Mouse (Mus musculus) limb, embryonic 15.5 days (tissue): Measurements from ENCODE around the gene Mt4. TPM values are rescaled to one million over a fixed set of nuclear protein-coding genes. Genes with fewer than 3 reads are reported as not detected.
"Not testable (repeated sequence)": the region's sequence is repeated elsewhere in the genome, so short reads cannot be mapped to it uniquely, and the experiment has no call there.

Source experiments
- ATAC-seq: fragments of 200-750 bp; cut with Nextera tagmentation; 2 replicates; pipeline ENCODE4 v1.8.0; 2017; ENCODE audit warnings: low read depth, moderate TSS enrichment; ENCODE audit not compliant: insufficient number of reproducible peaks, low FRiP score, low TSS enrichment
- H3K27ac ChIP-seq: fragments of 300-500 bp; sonication (generic); 2 replicates; pipeline ENCODE4 v1.5.1; 2015; ENCODE audit warnings: moderate library complexity, mild to moderate bottlenecking, inconsistent platforms
- H3K27me3 ChIP-seq: fragments of 300-500 bp; sonication (generic); 2 replicates; pipeline ENCODE4 v1.6.1; 2015; ENCODE audit warnings: inconsistent platforms
- H3K36me3 ChIP-seq: fragments of 300-500 bp; sonication (generic); 2 replicates; pipeline ENCODE4 v1.6.1; 2015; ENCODE audit warnings: inconsistent platforms
- H3K4me1 ChIP-seq: fragments of 300-500 bp; sonication (generic); 2 replicates; pipeline ENCODE4 v1.6.1; 2015; ENCODE audit warnings: inconsistent platforms
- H3K4me2 ChIP-seq: fragments of 300-500 bp; sonication (generic); 2 replicates; pipeline ENCODE4 v1.6.1; 2015; ENCODE audit warnings: mild to moderate bottlenecking, inconsistent platforms
- H3K4me3 ChIP-seq: fragments of 300-500 bp; sonication (generic); 2 replicates; pipeline ENCODE4 v1.5.1; 2015; ENCODE audit warnings: mild to moderate bottlenecking, inconsistent platforms
- H3K9ac ChIP-seq: fragments of 300-500 bp; sonication (generic); 2 replicates; pipeline ENCODE4 v1.6.1; 2015; ENCODE audit warnings: inconsistent platforms
- H3K9me3 ChIP-seq: fragments of 300-500 bp; sonication (generic); 2 replicates; pipeline ENCODE4 v1.6.1; 2016; ENCODE audit warnings: inconsistent platforms
- WGBS: fragments of 180-500 bp; shearing (Covaris S2); methylation state at CpG from one replicate; pipeline ENCODE4 v1.1.7; 2015; 5-methylcytosine and 5-hydroxymethylcytosine counted together
- polyA plus RNA-seq: library from polyadenylated mRNA; unstranded; fragments of >200 nt; fragmentation: Nextera tagmentation; extraction: Ambion mirVana; gene quantifications from 2 replicates; pipeline ENCODE4 v1.2.1, GENCODE M21; 2015

The Mt4 gene
- polyA plus RNA-seq, 1 experiment from 2014 or later = 0.60 TPM

- H3K27me3 ChIP-seq = no peaks in the 10 kb centered on the region; the same call in 1 of the 2 replicates
- WGBS = 83% methylated on average over 4 of the region's 4 CpGs
Measured at GRCm38 (mm10) chr8:94140266-94140795, 3.3 kb downstream of the Mt4 start.

GRCm38 (mm10) chr8:94148236-94148635 lies 11.2 kb downstream of the Mt4 start:
- Histone ChIP-seq H3K27ac (no peak overlapping the region), H3K9me3 (no peaks in the 10 kb centered on the region), H3K9ac (no peak overlapping the region), H3K4me1 (peaks cover 11% of the 10 kb centered on the region), H3K4me3 (no peak overlapping the region), H3K36me3 (no peaks in the 10 kb centered on the region), H3K27me3 (peaks cover 17% of the 10 kb centered on the region), H3K4me2 (no peak overlapping the region)
- 40% methylated on average over 5 of the region's 5 CpGs for WGBS
- no peak for ATAC-seq

More at GRCm38 (mm10) chr8:94140266-94140795, 3.3 kb downstream of the Mt4 start:
- ATAC-seq = no peak
- no peaks in the 10 kb centered on the region for H3K36me3 ChIP-seq
- H3K9me3 ChIP-seq = 0 out of 2 replicates have a peak, but pooled peaks cover 5% of the 10 kb centered on the region
- no peak overlapping the region for H3K9ac ChIP-seq
- no peaks in the 10 kb centered on the region for H3K4me1 ChIP-seq
- no peak overlapping the region for H3K27ac ChIP-seq
- H3K4me2 ChIP-seq = no peak overlapping the region
- no peak overlapping the region for H3K4me3 ChIP-seq

- Histone ChIP-seq H3K27me3 (peaks cover 26% of the 10 kb centered on the region), H3K9ac (no peak overlapping the region), H3K36me3 (no peaks in the 10 kb centered on the region), H3K4me1 (peaks cover 23% of the 10 kb centered on the region), H3K4me3 (no peak overlapping the region), H3K4me2 (no peak overlapping the region), H3K27ac (no peak overlapping the region), H3K9me3 (no peaks in the 10 kb centered on the region)
- ATAC-seq = no peak
- 71% methylated on average over 5 of the region's 5 CpGs for WGBS
Measured at GRCm38 (mm10) chr8:94150925-94151324, 13.9 kb downstream of the Mt4 start.

GRCm38 (mm10) chr8:94152513-94153300 lies 15.7 kb downstream of the Mt4 start, which contains the start of gene Mt3:
Gene Mt3, plus strand, starts transcription at chr8:94152607.
- Histone ChIP-seq H3K27ac (no peak within 1 kb of the TSS), H3K9me3 (no peaks in the 10 kb centered on the region), H3K9ac (no peak within 1 kb of the TSS), H3K36me3 (no peaks in the 10 kb centered on the region), H3K4me3 (peak within 1 kb of the TSS; percentile 29), H3K4me1 (peaks cover 23% of the 10 kb centered on the region), H3K4me2 (peak within 1 kb of the TSS; percentile 49), H3K27me3 (peaks cover 26% of the 10 kb centered on the region)
- ATAC-seq = no peak
- WGBS = 2% methylated on average over 29 of the region's 29 CpGs

GRCm38 (mm10) chr8:94153451-94153850 lies 16.5 kb downstream of the Mt4 start:
- no peak for ATAC-seq
- H3K36me3 ChIP-seq = no peaks in the 10 kb centered on the region
- H3K4me3 ChIP-seq = no peak overlapping the region
- no peaks in the 10 kb centered on the region for H3K9me3 ChIP-seq
- 30% methylated on average over 7 of the region's 7 CpGs for WGBS
- peaks cover 26% of the 10 kb centered on the region for H3K27me3 ChIP-seq
- no peak overlapping the region for H3K4me2 ChIP-seq
- no peak overlapping the region for H3K9ac ChIP-seq
- no peak overlapping the region for H3K27ac ChIP-seq
- peaks cover 23% of the 10 kb centered on the region for H3K4me1 ChIP-seq

- Histone ChIP-seq H3K9ac (no peak overlapping the region), H3K9me3 (no peaks in the 10 kb centered on the region), H3K4me3 (no peak overlapping the region), H3K4me1 (peaks cover 23% of the 10 kb centered on the region), H3K27ac (no peak overlapping the region), H3K27me3 (peaks cover 26% of the 10 kb centered on the region), H3K4me2 (no peak overlapping the region), H3K36me3 (no peaks in the 10 kb centered on the region)
- 34% methylated on average over 6 of the region's 6 CpGs for WGBS
- no peak for ATAC-seq
Measured at GRCm38 (mm10) chr8:94154537-94154936, 17.5 kb downstream of the Mt4 start.

- peaks cover 26% of the 10 kb centered on the region for H3K27me3 ChIP-seq
- H3K9ac ChIP-seq = no peak overlapping the region
Measured at GRCm38 (mm10) chr8:94156092-94156491, 19.1 kb downstream of the Mt4 start.

GRCm38 (mm10) chr8:94165772-94166171 lies 28.8 kb downstream of the Mt4 start:
- not testable (repeated sequence) for H3K4me2 ChIP-seq, H3K9ac ChIP-seq, H3K27ac ChIP-seq, H3K4me1 ChIP-seq, H3K4me3 ChIP-seq, ATAC-seq, H3K9me3 ChIP-seq, H3K36me3 ChIP-seq
- 59% methylated on average over 8 of the region's 8 CpGs for WGBS
- H3K27me3 ChIP-seq = peaks cover 15% of the 10 kb centered on the region; the same call in 1 of the 2 replicates

More at GRCm38 (mm10) chr8:94156092-94156491, 19.1 kb downstream of the Mt4 start:
- no peak overlapping the region for H3K27ac ChIP-seq
- H3K36me3 ChIP-seq = no peaks in the 10 kb centered on the region
- peaks cover 23% of the 10 kb centered on the region for H3K4me1 ChIP-seq
- ATAC-seq = no peak
- H3K9me3 ChIP-seq = no peaks in the 10 kb centered on the region
- WGBS = 65% methylated on average over 4 of the region's 4 CpGs
- no peak overlapping the region for H3K4me3 ChIP-seq
- no peak overlapping the region for H3K4me2 ChIP-seq

- Histone ChIP-seq H3K27ac (no peak overlapping the region), H3K27me3 (peaks cover 30% of the 10 kb centered on the region), H3K9me3 (no peaks in the 10 kb centered on the region), H3K36me3 (no peaks in the 10 kb centered on the region), H3K9ac (no peak overlapping the region), H3K4me1 (peaks cover 10% of the 10 kb centered on the region), H3K4me2 (no peak overlapping the region), H3K4me3 (no peak overlapping the region)
- 4% methylated on average over 6 of the region's 6 CpGs for WGBS
- ATAC-seq = peak; percentile 9; the same call in 1 of the 2 replicates
Measured at GRCm38 (mm10) chr8:94167244-94167643, 30.2 kb downstream of the Mt4 start.

- Histone ChIP-seq H3K9me3 (no peaks in the 10 kb centered on the region), H3K4me3 (no peak overlapping the region), H3K9ac (no peak overlapping the region), H3K27me3 (peaks cover 53% of the 10 kb centered on the region), H3K27ac (no peak overlapping the region), H3K36me3 (no peaks in the 10 kb centered on the region), H3K4me2 (no peak overlapping the region), H3K4me1 (peaks cover 22% of the 10 kb centered on the region)
- no peak for ATAC-seq
- 72% methylated on average over 5 of the region's 5 CpGs for WGBS
Measured at GRCm38 (mm10) chr8:94169547-94169946, 32.5 kb downstream of the Mt4 start.

- H3K27ac ChIP-seq = no peak overlapping the region
- peaks cover 22% of the 10 kb centered on the region for H3K4me1 ChIP-seq
- H3K4me3 ChIP-seq = peak overlapping the region; percentile 48
- 32% methylated on average over 10 of the region's 10 CpGs for WGBS
- ATAC-seq = no peak
- H3K36me3 ChIP-seq = no peaks in the 10 kb centered on the region
- no peak overlapping the region for H3K9ac ChIP-seq
- H3K27me3 ChIP-seq = peaks cover 71% of the 10 kb centered on the region
- peak overlapping the region; percentile 94 for H3K4me2 ChIP-seq
- H3K9me3 ChIP-seq = no peaks in the 10 kb centered on the region
Measured at GRCm38 (mm10) chr8:94171321-94171755, 34.3 kb downstream of the Mt4 start.
